Mouse (Mus musculus) liver, embryonic 16.5 days (tissue): ENCODE measurements around the gene Xirp1. TPM values are rescaled to one million over a fixed set of nuclear protein-coding genes. Genes with fewer than 3 reads are reported as not detected.

Source experiments
- ATAC-seq: fragments of 200-750 bp; cut with Nextera tagmentation; 2 replicates; pipeline ENCODE4 v1.8.0; 2017; ENCODE audit warnings: low read depth, mild to moderate bottlenecking, moderate number of reproducible peaks, moderate library complexity
- H3K27ac ChIP-seq: fragments of 300-500 bp; sonication (generic); 2 replicates; pipeline ENCODE4 v1.5.1; 2014; ENCODE audit warnings: mild to moderate bottlenecking, low read length
- H3K27me3 ChIP-seq: fragments of 300-500 bp; sonication (generic); 2 replicates; pipeline ENCODE4 v1.6.1; 2014; ENCODE audit warnings: low read depth, low read length, mixed read lengths; ENCODE audit not compliant: control insufficient read depth, insufficient read depth
- H3K36me3 ChIP-seq: fragments of 300-500 bp; sonication (generic); 2 replicates; pipeline ENCODE4 v1.6.1; 2014; ENCODE audit warnings: mild to moderate bottlenecking; ENCODE audit not compliant: control insufficient read depth, insufficient read depth
- H3K4me1 ChIP-seq: fragments of 300-500 bp; sonication (generic); 2 replicates; pipeline ENCODE4 v1.6.1; 2014; ENCODE audit warnings: low read depth, low read length, mixed read lengths; ENCODE audit not compliant: control insufficient read depth
- H3K4me2 ChIP-seq: fragments of 300-500 bp; sonication (generic); 2 replicates; pipeline ENCODE4 v1.6.1; 2014; ENCODE audit warnings: low read depth, low read length, mixed read lengths
- H3K4me3 ChIP-seq: fragments of 300-500 bp; sonication (generic); 2 replicates; pipeline ENCODE4 v1.5.1; 2014; ENCODE audit warnings: low read depth, mild to moderate bottlenecking, low read length
- H3K9ac ChIP-seq: fragments of 300-500 bp; sonication (generic); 2 replicates; pipeline ENCODE4 v1.6.1; 2014; ENCODE audit warnings: low read depth, low read length
- H3K9me3 ChIP-seq: fragments of 300-500 bp; sonication (generic); replicated peaks from 2 replicates; pipeline ENCODE4 v1.6.1; 2016; ENCODE audit warnings: low read length; ENCODE audit not compliant: control insufficient read depth
- WGBS: fragments of 180-500 bp; shearing (Covaris S2); extraction: QIAGEN DNeasy Blood & Tissue Kit; methylation state at CpG from one replicate; pipeline ENCODE4 v1.1.7; 2014; ENCODE audit not compliant: insufficient replicate concordance; 5-methylcytosine and 5-hydroxymethylcytosine counted together
- polyA plus RNA-seq: library from polyadenylated mRNA; unstranded; fragments of >200 nt; fragmentation: Nextera tagmentation; extraction: Ambion mirVana; gene quantifications from 2 replicates; pipeline ENCODE4 v1.2.1, GENCODE M21; 2015

Xirp1 gene
- polyA plus RNA-seq, result 0.15 and 0.26 TPM in 2 replicates

DNA sequence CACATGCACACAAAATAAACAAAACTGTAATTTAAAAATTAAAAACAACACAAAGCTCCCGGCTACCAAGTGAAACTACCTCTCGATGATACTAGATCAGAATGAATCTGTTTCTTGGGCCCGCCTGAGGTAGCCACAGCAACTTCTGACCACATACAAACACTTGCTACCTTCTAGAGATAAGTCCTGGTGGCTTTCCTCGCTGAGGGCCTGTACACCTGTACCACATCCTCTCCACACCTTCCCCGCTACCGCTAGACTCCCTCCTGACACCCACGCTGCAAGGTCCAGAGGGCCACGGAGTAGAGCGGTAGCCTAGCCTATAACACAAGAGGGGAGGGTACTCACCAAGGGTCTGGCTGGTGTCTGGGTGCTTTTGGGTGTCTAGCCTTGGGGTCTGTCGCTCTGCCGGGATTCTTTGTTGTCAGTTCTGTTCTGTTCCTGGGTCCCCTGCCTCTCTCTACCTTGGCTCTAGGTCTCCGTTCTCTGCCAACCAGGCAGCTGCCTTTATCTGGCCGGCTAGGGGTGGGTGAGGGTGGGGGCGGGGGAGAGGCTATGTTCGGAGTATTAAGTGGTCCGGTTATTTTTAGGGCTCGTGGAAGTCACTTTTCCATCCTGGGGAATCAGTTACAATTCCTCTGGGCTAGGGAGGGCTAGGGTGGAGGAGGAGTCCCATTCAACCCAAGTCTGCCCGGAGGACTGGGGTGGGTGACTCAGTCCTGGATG is at the start of gene Xirp1:
Gene Xirp1, minus strand, starts transcription at position 513 of the 726 bp plus-strand sequence.
- Histone ChIP-seq H3K27me3 (no peaks in the 10 kb centered on the region), H3K4me3 (no peak within 1 kb of the TSS), H3K9me3 (no peaks in the 10 kb centered on the region), H3K4me1 (peaks cover 5% of the 10 kb centered on the region), H3K4me2 (no peak within 1 kb of the TSS), H3K27ac (no peak within 1 kb of the TSS), H3K36me3 (no peaks in the 10 kb centered on the region), H3K9ac (no peak within 1 kb of the TSS)
- ATAC-seq, result no peak
- WGBS, result 70% methylated on average over 18 of the region's 18 CpGs

DNA sequence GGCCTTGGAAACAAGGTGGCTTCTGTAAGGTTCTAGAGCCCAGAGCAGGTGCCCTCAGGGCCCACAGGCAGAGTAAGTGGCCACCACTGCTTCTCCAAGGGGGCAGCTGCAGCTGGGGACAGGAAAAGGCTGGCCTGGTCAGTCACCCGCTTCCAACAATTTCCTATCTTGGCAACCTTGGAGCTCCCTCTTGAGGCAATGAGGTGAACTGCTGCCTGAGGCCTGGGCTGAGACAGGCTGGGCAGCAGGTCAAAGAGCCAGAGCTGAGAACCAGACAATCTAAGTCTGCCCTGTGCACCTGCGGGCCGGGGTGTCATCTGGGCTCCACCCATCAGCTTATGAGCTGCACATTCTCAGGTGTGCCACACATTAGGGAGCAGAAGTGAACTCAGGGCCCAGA is 49.8 kb upstream of the Xirp1 start:
- Histone ChIP-seq H3K27ac (no peak overlapping the region), H3K27me3 (no peaks in the 10 kb centered on the region), H3K4me1 (no peaks in the 10 kb centered on the region; the same call in 1 of the 2 replicates), H3K4me2 (no peak overlapping the region), H3K9me3 (no peaks in the 10 kb centered on the region), H3K36me3 (no peaks in the 10 kb centered on the region), H3K9ac (no peak overlapping the region), H3K4me3 (no peak overlapping the region)
- ATAC-seq, result peak; percentile 13; the same call in 1 of the 2 replicates
- WGBS, result 4% methylated on average over 3 of the region's 3 CpGs

DNA sequence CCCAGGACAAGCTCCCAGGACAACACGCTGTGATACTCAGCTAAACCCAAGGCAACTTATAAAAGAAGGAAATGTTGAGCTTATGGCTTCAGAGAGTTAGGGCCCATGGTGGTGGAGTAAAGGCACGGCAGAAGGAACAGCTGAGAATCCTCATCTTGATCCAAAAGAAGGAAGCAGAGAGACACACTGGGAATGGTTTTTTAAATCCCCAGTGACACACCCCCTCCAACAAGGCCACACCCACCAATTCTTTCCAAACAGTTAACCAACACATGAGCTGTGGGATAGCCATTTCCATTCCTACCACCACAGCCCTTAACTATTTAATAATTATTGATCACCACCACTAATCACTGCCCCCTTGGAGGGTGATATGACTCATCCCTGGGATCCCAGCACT is 47.9 kb upstream of the Xirp1 start:
- WGBS, result 69% methylated on average over 2 of the region's 2 CpGs
- no peak for ATAC-seq
- H3K9me3 ChIP-seq, result no peaks in the 10 kb centered on the region
- H3K27me3 ChIP-seq, result no peaks in the 10 kb centered on the region
- H3K4me1 ChIP-seq, result no peaks in the 10 kb centered on the region; the same call in 1 of the 2 replicates
- no peak overlapping the region for H3K27ac ChIP-seq
- no peak overlapping the region for H3K4me3 ChIP-seq
- H3K4me2 ChIP-seq, result no peak overlapping the region
- no peaks in the 10 kb centered on the region for H3K36me3 ChIP-seq
- no peak overlapping the region for H3K9ac ChIP-seq

DNA sequence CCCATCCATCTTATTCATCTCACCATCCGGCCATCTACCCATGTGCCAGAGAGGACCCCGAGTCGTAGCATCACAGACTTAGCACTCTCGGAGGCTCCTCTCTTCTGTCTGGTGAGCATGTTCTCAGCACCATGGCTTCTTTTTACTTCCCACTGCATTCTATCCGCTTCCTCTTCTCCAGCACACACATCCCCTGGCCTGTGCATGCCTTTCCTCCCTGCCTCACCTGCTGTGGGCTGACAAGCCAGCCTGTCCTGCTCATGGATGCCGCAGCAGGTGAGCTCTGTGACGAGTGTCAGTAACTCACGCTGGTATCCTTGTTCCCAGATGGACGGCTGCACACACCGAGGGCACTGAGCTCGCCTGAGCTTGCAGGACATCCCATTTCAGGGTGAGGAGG is 46.4 kb upstream of the Xirp1 start, which contains the start of gene Cx3cr1:
Gene Cx3cr1, minus strand, starts transcription at position 101 of the 400 bp plus-strand sequence.
- H3K4me3 ChIP-seq, result no peak within 1 kb of the TSS

DNA sequence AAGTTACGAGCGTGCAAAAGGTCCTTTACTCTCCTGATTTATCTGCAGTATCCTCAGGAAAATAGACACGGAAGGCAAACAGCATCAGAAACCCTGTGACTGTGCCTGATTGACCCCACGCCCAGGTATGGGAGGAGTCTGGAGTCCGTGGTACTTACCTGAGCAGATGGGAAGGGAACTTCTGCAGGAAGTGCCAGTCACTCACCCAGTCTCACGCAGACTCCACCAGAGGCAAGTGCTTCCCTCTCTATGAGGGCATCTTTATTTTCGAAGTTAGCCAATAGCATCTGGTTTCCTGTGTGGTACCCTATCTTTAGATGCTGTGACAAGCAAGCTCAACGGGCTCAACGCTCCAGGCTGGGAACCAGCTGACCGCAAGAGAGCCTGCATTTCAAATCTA is 44.6 kb upstream of the Xirp1 start:
- no peak overlapping the region for H3K4me3 ChIP-seq
- H3K9ac ChIP-seq, result no peak overlapping the region
- WGBS, result 17% methylated on average over 10 of the region's 10 CpGs
- no peaks in the 10 kb centered on the region for H3K27me3 ChIP-seq
- peak overlapping the region; percentile 46 for H3K27ac ChIP-seq
- no peak; the same call in 1 of the 2 replicates for ATAC-seq
- no peak overlapping the region for H3K4me2 ChIP-seq
- no peaks in the 10 kb centered on the region for H3K36me3 ChIP-seq
- no peaks in the 10 kb centered on the region; the same call in 1 of the 2 replicates for H3K4me1 ChIP-seq
- no peaks in the 10 kb centered on the region for H3K9me3 ChIP-seq

More for the DNA sequence above, 46.4 kb upstream of the Xirp1 start, which contains the start of gene Cx3cr1:
- no peaks in the 10 kb centered on the region for H3K36me3 ChIP-seq
- ATAC-seq, result no peak
- no peaks in the 10 kb centered on the region for H3K27me3 ChIP-seq
- H3K4me2 ChIP-seq, result no peak within 1 kb of the TSS
- no peaks in the 10 kb centered on the region; the same call in 1 of the 2 replicates for H3K4me1 ChIP-seq
- no peak within 1 kb of the TSS for H3K9ac ChIP-seq
- H3K9me3 ChIP-seq, result no peaks in the 10 kb centered on the region
- WGBS, result 59% methylated on average over 11 of the region's 11 CpGs
- H3K27ac ChIP-seq, result no peak within 1 kb of the TSS; the same call in 1 of the 2 replicates

DNA sequence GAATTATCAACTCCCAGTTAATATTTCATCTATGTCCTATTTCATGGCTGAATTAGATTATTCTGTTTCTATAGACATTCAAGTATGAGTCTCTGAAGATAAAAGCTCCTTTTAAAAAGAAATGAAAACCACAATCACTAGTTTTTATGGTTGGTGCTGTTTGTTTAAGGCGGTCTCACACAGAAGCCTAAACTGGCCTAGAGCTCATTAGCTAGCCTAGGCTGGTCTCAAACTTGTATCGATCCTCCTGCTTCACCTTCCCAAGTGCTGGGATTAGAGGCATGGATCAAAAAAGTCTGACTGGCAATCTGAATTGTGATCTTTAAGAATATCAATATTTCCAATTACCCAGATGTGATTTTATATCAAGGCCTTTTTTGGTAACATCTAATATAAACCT is 44.2 kb upstream of the Xirp1 start:
- Histone ChIP-seq H3K9ac (no peak overlapping the region), H3K27ac (no peak overlapping the region), H3K36me3 (no peaks in the 10 kb centered on the region), H3K4me2 (no peak overlapping the region), H3K27me3 (no peaks in the 10 kb centered on the region), H3K4me1 (no peaks in the 10 kb centered on the region), H3K4me3 (no peak overlapping the region), H3K9me3 (no peaks in the 10 kb centered on the region)
- no peak for ATAC-seq
- 61% methylated on average over 2 of the region's 2 CpGs for WGBS

DNA sequence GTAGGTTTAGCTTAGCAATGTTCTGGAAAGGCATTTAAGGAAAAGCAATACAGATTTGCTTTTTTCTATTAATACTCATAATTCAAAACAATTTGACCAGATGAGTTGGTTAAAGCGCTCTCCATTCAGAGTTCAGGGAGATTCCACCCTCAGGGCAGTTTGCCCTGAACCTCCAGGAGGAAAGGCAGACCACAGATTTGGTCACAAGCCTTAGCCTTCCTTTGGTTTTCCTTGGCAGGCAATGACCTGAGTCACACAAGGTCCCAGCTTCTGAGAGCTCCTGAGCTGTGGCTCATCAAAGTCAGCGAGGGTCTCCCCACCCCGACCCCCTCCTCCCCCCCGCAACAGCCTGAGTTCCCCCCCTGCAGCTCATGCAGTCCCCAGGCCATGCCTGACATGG is 40.9 kb upstream of the Xirp1 start:
- Histone ChIP-seq H3K27ac (no peak overlapping the region), H3K9ac (no peak overlapping the region), H3K27me3 (no peaks in the 10 kb centered on the region), H3K36me3 (no peaks in the 10 kb centered on the region), H3K4me1 (no peaks in the 10 kb centered on the region), H3K4me3 (no peak overlapping the region), H3K4me2 (no peak overlapping the region), H3K9me3 (no peaks in the 10 kb centered on the region)
- ATAC-seq, result no peak
- WGBS, result 58% methylated on average over 4 of the region's 4 CpGs

DNA sequence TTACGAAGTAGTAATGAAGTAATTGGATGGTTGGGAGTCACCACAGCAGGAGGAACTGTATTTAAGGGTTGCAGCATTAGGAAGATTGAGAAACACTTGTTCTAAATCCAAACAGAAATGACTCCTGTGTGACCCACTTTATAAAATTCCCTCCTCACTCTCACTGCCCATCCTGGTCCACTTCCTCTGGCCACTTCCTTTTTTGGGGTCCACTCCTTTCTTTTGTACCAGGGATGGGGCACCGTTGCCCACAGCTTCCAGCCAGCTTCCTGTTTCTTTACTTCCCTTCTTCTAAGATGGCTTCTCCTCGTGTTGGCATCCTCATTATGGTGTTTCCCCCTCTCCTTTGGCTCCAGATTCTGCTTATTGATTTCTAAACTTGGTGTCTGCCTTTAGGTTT is 35.3 kb upstream of the Xirp1 start:
- Histone ChIP-seq H3K9ac (no peak overlapping the region), H3K4me2 (no peak overlapping the region), H3K9me3 (no peaks in the 10 kb centered on the region), H3K27me3 (no peaks in the 10 kb centered on the region), H3K36me3 (no peaks in the 10 kb centered on the region), H3K27ac (no peak overlapping the region), H3K4me1 (peaks cover 4% of the 10 kb centered on the region; the same call in 1 of the 2 replicates), H3K4me3 (no peak overlapping the region)
- ATAC-seq, result no peak
- 29% methylated on average over 3 of the region's 3 CpGs for WGBS

DNA sequence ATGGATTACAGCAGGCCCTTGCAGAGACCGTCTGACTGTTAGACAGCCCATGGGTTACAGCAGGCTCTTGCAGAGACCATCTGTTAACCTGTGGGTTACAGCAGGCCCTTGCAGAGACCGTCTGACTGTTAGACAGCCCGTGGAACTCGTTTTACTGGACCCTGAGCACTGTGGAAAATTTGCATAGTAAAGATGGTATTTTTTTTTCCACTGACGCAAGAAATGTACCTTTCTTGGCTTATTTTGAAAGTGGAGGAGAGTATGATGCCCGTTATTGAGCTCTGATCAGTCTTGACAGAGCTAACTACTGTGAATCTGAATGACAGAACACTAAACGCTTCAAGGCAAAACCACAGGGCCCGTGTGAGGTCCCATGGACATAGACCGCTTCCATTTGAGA is 32.8 kb upstream of the Xirp1 start:
- 58% methylated on average over 9 of the region's 9 CpGs for WGBS
- Histone ChIP-seq H3K9me3 (no peaks in the 10 kb centered on the region), H3K4me3 (no peak overlapping the region), H3K4me2 (no peak overlapping the region), H3K4me1 (peaks cover 4% of the 10 kb centered on the region; the same call in 1 of the 2 replicates), H3K36me3 (no peaks in the 10 kb centered on the region), H3K27me3 (no peaks in the 10 kb centered on the region), H3K27ac (no peak overlapping the region), H3K9ac (no peak overlapping the region)
- no peak for ATAC-seq
